Mouse (Mus musculus) c-Kit-positive CD71-positive TER-119-positive erythroid progenitor cells, embryonic 14.5 days (primary cell): ENCODE results near the gene Iqcn.

Source experiments
- DNase-seq: peaks from one replicate; pipeline ENCODE4 v3.0.0-alpha.2; 2013; ENCODE audit warnings: low spot score

Iqcn gene

DNA sequence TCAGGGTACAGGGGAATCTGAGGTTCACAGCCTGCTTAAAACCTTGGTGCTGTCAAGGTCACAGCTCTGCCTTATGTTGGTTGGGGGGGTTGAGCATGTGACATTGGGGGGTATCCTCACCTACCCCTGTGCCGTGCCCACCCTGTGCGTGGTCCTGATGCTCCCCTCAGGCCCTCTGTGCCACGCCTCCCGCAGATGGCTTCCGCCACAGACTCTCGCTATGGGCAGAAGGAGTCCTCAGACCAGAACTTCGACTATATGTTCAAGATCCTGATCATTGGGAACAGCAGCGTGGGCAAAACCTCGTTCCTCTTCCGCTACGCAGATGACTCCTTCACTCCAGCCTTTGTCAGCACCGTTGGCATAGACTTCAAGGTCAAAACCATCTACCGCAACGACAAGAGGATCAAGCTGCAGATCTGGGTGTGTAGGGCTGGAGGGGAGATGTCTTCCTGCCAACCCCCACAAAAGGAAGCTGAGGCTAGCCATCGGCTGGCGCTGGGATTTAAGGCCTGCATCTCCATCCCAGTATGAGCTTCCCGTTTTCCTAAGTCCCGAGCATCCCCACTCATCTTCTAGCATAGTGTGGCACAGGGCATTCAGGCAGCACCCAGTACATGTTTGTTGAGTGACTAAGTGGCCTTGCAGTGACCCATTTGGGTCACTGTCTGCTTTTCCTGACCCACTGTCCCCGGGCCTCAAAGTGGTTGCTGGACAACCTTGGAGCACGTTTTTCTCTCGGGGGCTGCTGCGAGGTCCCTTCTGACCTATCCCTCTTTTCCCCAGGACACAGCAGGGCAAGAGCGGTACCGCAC lies 52.6 kb downstream of the Iqcn start:
- no peak for DNase-seq

DNA sequence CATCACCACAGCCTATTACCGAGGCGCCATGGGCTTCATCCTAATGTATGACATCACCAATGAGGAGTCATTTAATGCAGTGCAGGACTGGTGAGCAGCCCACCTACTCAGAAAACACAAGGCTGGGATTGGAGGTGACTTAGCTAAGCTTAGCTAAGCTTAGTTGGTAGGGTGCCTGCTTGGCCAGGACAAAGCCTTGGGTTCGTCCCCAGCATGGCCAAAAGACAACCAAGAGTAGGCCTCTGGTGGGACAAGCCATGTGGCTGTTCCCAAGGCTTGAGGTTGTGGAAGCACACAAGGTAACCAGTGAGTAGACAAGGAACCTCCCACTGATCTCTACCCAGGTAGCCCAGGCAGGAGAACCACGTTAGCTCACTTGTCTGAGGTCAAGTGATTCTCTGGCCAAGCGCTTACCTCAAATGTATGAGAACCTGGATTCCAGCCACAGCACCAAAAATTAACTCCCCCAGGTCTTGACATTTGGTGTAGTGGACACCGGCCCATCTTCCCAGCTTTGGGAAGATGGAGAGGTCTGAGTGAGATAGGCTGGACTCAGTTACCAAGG lies 53.3 kb downstream of the Iqcn start:
- DNase-seq = no peak

- DNase-seq = no peak
Observed at GRCm38 (mm10) chr8:70757523-70758307, 54.5 kb downstream of the Iqcn start.

DNA sequence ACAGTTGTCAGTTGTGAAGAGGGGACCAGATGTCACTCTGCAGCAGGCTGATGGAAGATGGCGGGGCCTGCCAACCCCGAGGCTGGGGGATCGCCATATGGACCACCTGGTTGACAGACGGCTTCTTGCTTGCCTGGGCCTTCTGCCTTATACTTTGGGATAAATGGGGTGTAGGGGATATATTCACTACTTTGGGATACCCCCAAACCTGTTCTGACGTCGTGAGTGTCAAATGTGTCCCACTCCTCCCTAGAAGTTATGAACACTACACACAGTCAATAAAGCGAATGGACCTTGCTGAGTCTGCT lies 55.0 kb downstream of the Iqcn start:
- DNase-seq = no peak

GRCm38 (mm10) chr8:70758616-70759561 lies 55.6 kb downstream of the Iqcn start:
- no peak for DNase-seq

GRCm38 (mm10) chr8:70760350-70760749 lies 57.1 kb downstream of the Iqcn start:
- no peak for DNase-seq

DNA sequence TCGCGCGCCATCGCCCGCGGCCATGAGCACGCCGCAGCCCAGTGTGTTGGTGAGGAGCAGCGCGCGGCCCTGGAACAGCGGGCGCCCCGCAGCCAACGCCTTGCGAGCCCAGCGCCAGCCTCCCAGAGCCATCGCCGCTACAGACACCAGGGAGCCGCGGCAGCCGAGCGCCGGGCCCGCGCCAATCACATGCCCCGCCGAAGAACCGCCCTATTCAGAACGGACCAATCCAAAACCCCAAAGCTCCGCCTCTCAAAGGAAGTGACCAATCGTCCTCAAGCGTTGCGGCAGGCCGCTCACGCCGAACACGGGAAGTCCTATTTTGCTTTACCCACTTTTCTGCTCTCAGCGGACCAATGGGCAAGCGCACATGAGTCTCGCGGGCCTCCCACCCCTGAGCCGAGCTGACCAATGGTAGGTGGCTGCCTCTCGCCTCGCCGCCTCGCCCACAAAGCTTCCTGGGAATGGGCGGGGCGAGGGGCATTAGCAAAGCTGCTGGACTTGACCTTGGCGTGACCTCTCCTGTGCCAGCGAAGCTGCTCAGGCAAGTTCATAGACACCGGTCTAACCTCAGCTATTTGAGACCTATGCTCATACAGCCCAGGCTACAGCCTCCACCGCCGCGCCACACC lies 57.6 kb downstream of the Iqcn start, which contains the start of gene Mpv17l2:
Gene Mpv17l2 (minus strand): TSS at position 172 of the 632 bp plus-strand sequence.
- peak; percentile 99 for DNase-seq

GRCm38 (mm10) chr8:70762118-70762517 lies 58.9 kb downstream of the Iqcn start:
- DNase-seq = peak; percentile 83

DNA sequence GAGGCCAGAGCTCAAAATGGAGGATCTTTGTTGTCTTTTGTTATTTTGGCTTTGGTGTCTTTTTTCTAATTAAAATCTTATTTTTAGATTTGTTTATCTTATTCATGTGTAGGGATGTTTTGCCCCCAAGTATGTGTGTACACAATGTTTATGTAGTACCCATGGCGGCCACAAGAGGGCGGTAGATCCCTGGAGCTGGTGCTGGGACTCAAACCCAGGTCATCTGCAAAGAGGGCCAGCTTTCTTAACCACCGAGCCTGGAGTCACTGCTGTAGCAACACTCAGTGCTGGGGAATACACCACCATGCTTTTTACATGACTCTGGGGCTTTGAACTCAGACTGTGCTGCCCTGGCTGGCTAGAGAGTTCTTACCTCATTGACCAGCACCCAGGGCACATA lies 60.1 kb downstream of the Iqcn start:
- DNase-seq = peak; percentile 72

GRCm38 (mm10) chr8:70764026-70764425 lies 60.8 kb downstream of the Iqcn start:
- DNase-seq = peak; percentile 79

DNA sequence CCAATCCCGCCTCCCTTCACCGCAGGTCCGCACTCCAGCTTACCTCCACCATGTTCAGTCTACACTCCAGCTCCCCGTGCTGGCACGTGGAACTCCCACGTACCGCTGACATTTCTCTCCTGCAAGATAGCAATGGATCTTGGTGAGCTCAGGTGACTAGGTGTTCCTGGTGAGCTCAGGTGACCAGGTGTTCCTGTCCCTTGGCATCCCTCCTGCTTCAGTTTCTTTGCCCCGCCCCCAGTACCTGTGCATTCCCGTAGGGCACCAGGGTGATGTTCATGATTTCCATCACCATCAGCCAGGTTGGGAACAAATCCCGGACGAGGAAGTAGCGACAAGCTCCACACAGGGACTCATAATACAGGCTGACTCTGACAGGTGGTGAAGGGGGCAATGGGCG lies 61.4 kb downstream of the Iqcn start:
- no peak for DNase-seq

DNA sequence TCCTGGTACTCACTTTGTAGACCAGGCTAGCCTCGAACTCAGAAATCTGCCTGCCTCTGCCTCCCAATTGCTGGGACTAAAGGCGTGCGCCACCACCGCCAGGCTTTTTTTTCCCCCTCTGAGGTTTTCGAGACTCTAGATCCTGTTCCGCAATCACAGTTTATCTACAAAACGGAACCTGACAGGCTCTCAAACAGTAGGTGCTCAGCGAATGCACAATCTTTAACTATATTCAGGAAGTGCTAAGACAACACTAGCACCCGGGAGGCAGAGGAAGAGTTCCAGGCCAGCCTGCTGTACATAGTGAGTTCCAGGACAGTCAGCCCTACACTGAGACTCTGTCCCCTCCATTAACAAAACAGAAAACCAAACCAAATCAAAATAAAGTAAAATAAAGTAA lies 62.1 kb downstream of the Iqcn start:
- no peak for DNase-seq

DNA sequence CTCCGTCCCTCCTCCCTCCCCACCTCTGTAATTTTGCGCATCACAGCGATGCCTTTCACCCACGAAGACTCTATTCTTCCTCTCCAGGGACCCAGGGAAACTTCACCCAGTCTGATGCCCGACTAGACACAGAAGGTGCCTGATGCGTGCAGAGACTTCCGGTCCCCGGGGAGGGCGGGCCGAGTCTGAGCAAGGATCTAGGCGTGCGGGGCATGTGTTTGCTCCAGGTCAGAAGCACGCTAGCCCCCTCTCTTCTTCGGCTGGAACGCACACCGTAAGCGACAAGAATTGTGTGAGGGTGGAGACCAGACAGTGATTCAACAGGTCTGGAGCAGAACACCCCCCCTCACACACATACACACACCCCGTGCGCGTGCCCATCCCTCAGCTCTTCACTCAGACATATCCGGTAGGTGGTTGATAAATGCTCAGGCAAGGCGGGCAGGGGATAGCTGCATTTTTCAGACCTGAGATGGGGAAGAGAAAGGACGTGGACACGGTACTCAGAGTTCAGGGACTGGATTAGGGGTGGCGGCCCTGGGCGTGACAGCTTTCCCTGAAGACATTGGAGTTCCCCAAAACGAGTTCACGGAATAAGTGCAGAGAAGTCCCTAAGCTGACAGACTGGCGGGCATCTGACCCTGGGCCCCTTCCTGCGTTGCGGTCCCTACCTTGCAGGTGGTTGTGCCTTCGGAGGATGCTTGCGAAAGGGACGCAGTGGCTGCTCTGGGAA lies 62.7 kb downstream of the Iqcn start:
- no peak for DNase-seq

- peak; percentile 78 for DNase-seq
Observed at GRCm38 (mm10) chr8:70766571-70767440, 63.5 kb downstream of the Iqcn start.
